Mouse (Mus musculus): ENCODE data around the gene Ifna14. TPM values are rescaled to one million over a fixed set of nuclear protein-coding genes. Genes with fewer than 3 reads are reported as not detected.

Gene Ifna14
- polyA plus RNA-seq, 1 experiment from 2014 or later: not detected

GRCm38 (mm10) chr4:88530892-88531291 lies 40.7 kb downstream of the Ifna14 start:
- H3K4me2 ChIP-seq: no peak overlapping the region
- no peaks in the 10 kb centered on the region for H3K27me3 ChIP-seq
- no peaks in the 10 kb centered on the region for H3K9me3 ChIP-seq
- 87% methylated on average over 2 of the region's 2 CpGs for WGBS
- H3K9ac ChIP-seq: no peak overlapping the region
- no peak overlapping the region for H3K27ac ChIP-seq
- ATAC-seq (ENCODE audit: low FRiP score): no peak
- H3K4me3 ChIP-seq (replicated peaks): no peak overlapping the region
- no peaks in the 10 kb centered on the region for H3K36me3 ChIP-seq (replicated peaks)
- H3K4me1 ChIP-seq: no peaks in the 10 kb centered on the region

GRCm38 (mm10) chr4:88530271-88530670 lies 41.3 kb downstream of the Ifna14 start:
- Histone ChIP-seq H3K27ac (no peak overlapping the region), H3K9ac (no peak overlapping the region)

GRCm38 (mm10) chr4:88526379-88527049 lies 45.1 kb downstream of the Ifna14 start:
- Histone ChIP-seq H3K27me3 (no peaks in the 10 kb centered on the region), H3K9ac (no peak overlapping the region), H3K27ac (no peak overlapping the region), H3K4me2 (no peak overlapping the region), H3K4me1 (no peaks in the 10 kb centered on the region), H3K4me3 (replicated peaks) (no peak overlapping the region), H3K9me3 (no peaks in the 10 kb centered on the region), H3K36me3 (replicated peaks) (no peaks in the 10 kb centered on the region)
- ATAC-seq (ENCODE audit: low FRiP score): no peak
- 89% methylated on average over 5 of the region's 5 CpGs for WGBS

More at GRCm38 (mm10) chr4:88530271-88530670, 41.3 kb downstream of the Ifna14 start:
- Histone ChIP-seq H3K4me3 (replicated peaks) (no peak overlapping the region), H3K4me1 (no peaks in the 10 kb centered on the region), H3K27me3 (no peaks in the 10 kb centered on the region), H3K36me3 (replicated peaks) (no peaks in the 10 kb centered on the region), H3K4me2 (no peak overlapping the region), H3K9me3 (no peaks in the 10 kb centered on the region)
- 83% methylated on average over 4 of the region's 4 CpGs for WGBS
- ATAC-seq (ENCODE audit: low FRiP score): no peak

DNA sequence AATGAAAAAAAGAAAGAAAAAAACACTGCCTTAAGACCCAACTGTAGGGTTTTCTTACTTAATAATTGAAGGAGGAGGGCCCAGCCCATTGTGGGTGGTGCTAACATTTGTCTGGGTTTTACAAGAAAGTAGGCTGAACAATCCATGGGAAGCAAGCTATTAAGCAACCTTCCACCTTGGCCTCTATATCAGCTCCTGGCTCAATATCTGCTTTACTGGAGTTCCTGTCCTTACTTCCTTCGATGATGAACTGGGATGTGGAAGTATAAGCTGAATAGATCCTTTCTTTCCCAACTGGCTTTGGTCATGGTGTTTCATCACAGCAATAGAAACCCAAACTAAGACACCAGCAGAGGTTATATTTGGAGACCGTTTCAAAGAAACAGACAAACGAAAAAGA lies 46.2 kb downstream of the Ifna14 start:
- WGBS: 83% methylated on average over 3 of the region's 3 CpGs
- no peak for ATAC-seq (ENCODE audit: low FRiP score)

DNA sequence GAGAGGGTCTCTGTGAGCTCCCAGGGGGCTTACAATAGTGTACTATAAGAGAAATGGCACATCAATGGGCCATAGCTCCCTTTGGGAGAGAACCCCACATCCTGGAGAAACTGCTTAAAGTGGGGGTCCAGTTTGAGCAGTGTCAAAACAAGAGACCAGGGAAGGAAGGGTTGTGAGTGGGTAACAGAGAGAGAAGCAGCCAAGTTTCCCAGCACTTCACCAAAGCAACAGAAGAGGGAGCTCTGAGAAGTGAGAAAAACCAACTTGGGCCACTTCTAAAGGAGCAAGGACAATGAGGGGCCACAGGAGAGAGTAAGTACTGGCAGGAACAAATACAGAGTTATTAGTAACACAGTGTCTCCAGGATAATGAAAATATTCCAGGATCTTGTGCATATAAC lies 48.4 kb downstream of the Ifna14 start:
- no peaks in the 10 kb centered on the region for H3K36me3 ChIP-seq (replicated peaks)

More for the DNA sequence above, 46.2 kb downstream of the Ifna14 start:
- Histone ChIP-seq H3K9ac (no peak overlapping the region), H3K27me3 (0 out of 2 replicates have a peak, but pooled peaks cover 1% of the 10 kb centered on the region), H3K27ac (no peak overlapping the region), H3K4me3 (replicated peaks) (no peak overlapping the region), H3K36me3 (replicated peaks) (no peaks in the 10 kb centered on the region), H3K4me2 (no peak overlapping the region), H3K4me1 (no peaks in the 10 kb centered on the region), H3K9me3 (no peaks in the 10 kb centered on the region)

GRCm38 (mm10) chr4:88522674-88523073 lies 48.9 kb downstream of the Ifna14 start, which contains the start of gene Ifnb1:
Ifnb1 (minus strand) TSS chr4:88522774.
- Histone ChIP-seq H3K36me3 (replicated peaks) (no peaks in the 10 kb centered on the region), H3K4me3 (replicated peaks) (no peak within 1 kb of the TSS), H3K27ac (no peak within 1 kb of the TSS), H3K4me1 (no peaks in the 10 kb centered on the region), H3K27me3 (0 out of 2 replicates have a peak, but pooled peaks cover 4% of the 10 kb centered on the region), H3K9ac (no peak within 1 kb of the TSS), H3K4me2 (no peak within 1 kb of the TSS), H3K9me3 (no peaks in the 10 kb centered on the region)
- 90% methylated on average over 4 of the region's 4 CpGs for WGBS
- ATAC-seq (ENCODE audit: low FRiP score): no peak

More for the DNA sequence above, 48.4 kb downstream of the Ifna14 start:
- 0 out of 2 replicates have a peak, but pooled peaks cover 4% of the 10 kb centered on the region for H3K27me3 ChIP-seq
- no peak overlapping the region for H3K9ac ChIP-seq
- no peaks in the 10 kb centered on the region for H3K9me3 ChIP-seq
- H3K4me2 ChIP-seq: no peak overlapping the region
- no peak overlapping the region for H3K27ac ChIP-seq
- ATAC-seq (ENCODE audit: low FRiP score): no peak
- H3K4me3 ChIP-seq (replicated peaks): no peak overlapping the region
- no peaks in the 10 kb centered on the region for H3K4me1 ChIP-seq

Other genes with a start within 250 kb of the Ifna14 start
- gene Hacd4, start 132.9 kb downstream of the Ifna14 start, polyA plus RNA-seq (2016; fragmentation: Nextera tagmentation; extraction: Ambion mirVana): 2.2 and 2.7 TPM in 2 replicates
- gene Ifnb1, start 49.0 kb downstream of the Ifna14 start, polyA plus RNA-seq (2016; fragmentation: Nextera tagmentation; extraction: Ambion mirVana): not detected in 2 replicates
- gene Ifna15, start 13.6 kb downstream of the Ifna14 start, polyA plus RNA-seq (2016; fragmentation: Nextera tagmentation; extraction: Ambion mirVana): not detected in 2 replicates
- not detected in 2 replicates for gene Ifna9, start 20.6 kb upstream of the Ifna14 start, polyA plus RNA-seq (2016; fragmentation: Nextera tagmentation; extraction: Ambion mirVana)
- not detected in 2 replicates for gene Ifna12, start 31.6 kb upstream of the Ifna14 start, polyA plus RNA-seq (2016; fragmentation: Nextera tagmentation; extraction: Ambion mirVana)
- not detected in 2 replicates for gene C87499, start 62.6 kb upstream of the Ifna14 start, polyA plus RNA-seq (2016; fragmentation: Nextera tagmentation; extraction: Ambion mirVana)
- gene Ifna13, start 72.7 kb upstream of the Ifna14 start, polyA plus RNA-seq (2016; fragmentation: Nextera tagmentation; extraction: Ambion mirVana): not detected in 2 replicates
- not detected in 2 replicates for gene Ifna16, start 105.1 kb upstream of the Ifna14 start, polyA plus RNA-seq (2016; fragmentation: Nextera tagmentation; extraction: Ambion mirVana)
- gene Ifna2, start 112.1 kb upstream of the Ifna14 start, polyA plus RNA-seq (2016; fragmentation: Nextera tagmentation; extraction: Ambion mirVana): not detected in 2 replicates
- not detected in 2 replicates for gene Ifnab, start 119.6 kb upstream of the Ifna14 start, polyA plus RNA-seq (2016; fragmentation: Nextera tagmentation; extraction: Ambion mirVana)
- gene Gm26566, start 150.0 kb upstream of the Ifna14 start, polyA plus RNA-seq (2016; fragmentation: Nextera tagmentation; extraction: Ambion mirVana): 1.6 and 2.4 TPM in 2 replicates
- gene Klhl9, start 150.7 kb upstream of the Ifna14 start, polyA plus RNA-seq (2016; fragmentation: Nextera tagmentation; extraction: Ambion mirVana): 142 and 149 TPM in 2 replicates
- gene Gm13271, start 183.1 kb upstream of the Ifna14 start, polyA plus RNA-seq (2016; fragmentation: Nextera tagmentation; extraction: Ambion mirVana): not detected in 2 replicates
- 0.15 and 0.18 TPM in 2 replicates for gene Gm13283, start 188.3 kb upstream of the Ifna14 start, polyA plus RNA-seq (2016; fragmentation: Nextera tagmentation; extraction: Ambion mirVana)
- 0.55 TPM in 1 of 2 replicates, not detected in the other for gene Gm13290, start 202.0 kb upstream of the Ifna14 start, polyA plus RNA-seq (2016; fragmentation: Nextera tagmentation; extraction: Ambion mirVana)
- gene Gm13289, start 205.1 kb upstream of the Ifna14 start, polyA plus RNA-seq (2016; fragmentation: Nextera tagmentation; extraction: Ambion mirVana): not detected in 2 replicates
- gene Gm13272, start 208.1 kb upstream of the Ifna14 start, polyA plus RNA-seq (2016; fragmentation: Nextera tagmentation; extraction: Ambion mirVana): not detected in 2 replicates
- gene Ifnz, start 210.3 kb upstream of the Ifna14 start, polyA plus RNA-seq (2016; fragmentation: Nextera tagmentation; extraction: Ambion mirVana): not detected in 2 replicates
- not detected in 2 replicates for gene Gm13276, start 213.9 kb upstream of the Ifna14 start, polyA plus RNA-seq (2016; fragmentation: Nextera tagmentation; extraction: Ambion mirVana)
- gene Gm13277, start 216.8 kb upstream of the Ifna14 start, polyA plus RNA-seq (2016; fragmentation: Nextera tagmentation; extraction: Ambion mirVana): not detected in 2 replicates
- not detected in 2 replicates for gene Gm13278, start 219.8 kb upstream of the Ifna14 start, polyA plus RNA-seq (2016; fragmentation: Nextera tagmentation; extraction: Ambion mirVana)
- gene Gm13275, start 222.7 kb upstream of the Ifna14 start, polyA plus RNA-seq (2016; fragmentation: Nextera tagmentation; extraction: Ambion mirVana): not detected in 2 replicates
- gene Gm13279, start 225.6 kb upstream of the Ifna14 start, polyA plus RNA-seq (2016; fragmentation: Nextera tagmentation; extraction: Ambion mirVana): not detected in 2 replicates
- 0.29 TPM in 1 of 2 replicates, not detected in the other for gene Gm13285, start 227.9 kb upstream of the Ifna14 start, polyA plus RNA-seq (2016; fragmentation: Nextera tagmentation; extraction: Ambion mirVana)
- gene Gm13287, start 231.5 kb upstream of the Ifna14 start, polyA plus RNA-seq (2016; fragmentation: Nextera tagmentation; extraction: Ambion mirVana): not detected in 2 replicates
- gene Gm13288, start 233.7 kb upstream of the Ifna14 start, polyA plus RNA-seq (2016; fragmentation: Nextera tagmentation; extraction: Ambion mirVana): 0.15 TPM in 1 of 2 replicates, not detected in the other
- gene Ifna7, start 244.4 kb upstream of the Ifna14 start, polyA plus RNA-seq (2016; fragmentation: Nextera tagmentation; extraction: Ambion mirVana): not detected in 2 replicates
- not detected in 2 replicates for gene Ifna11, start 248.2 kb upstream of the Ifna14 start, polyA plus RNA-seq (2016; fragmentation: Nextera tagmentation; extraction: Ambion mirVana)

Data from forebrain, embryonic 12.5 days (tissue).